Mouse (Mus musculus): ENCODE data around the gene Gpatch8. TPM values are rescaled to one million over a fixed set of nuclear protein-coding genes. Genes with fewer than 3 reads are reported as not detected.
"Not testable (repeated sequence)": the region's sequence is repeated elsewhere in the genome, so short reads cannot be mapped to it uniquely, and the experiment has no call there.

Gene Gpatch8
- polyA plus RNA-seq, 1 experiment from 2014 or later, result 46.1 TPM

- no peaks in the 10 kb centered on the region for H3K4me1 ChIP-seq (ENCODE audit: control insufficient read depth, insufficient read depth, low read length)
- H3K4me3 ChIP-seq (ENCODE audit: low read depth, low read length), result no peak overlapping the region
- no peak overlapping the region for H3K27ac ChIP-seq (ENCODE audit: low read depth, low read length)
- no peak for ATAC-seq (ENCODE audit: insufficient read depth, low FRiP score, low TSS enrichment)
- DNase-seq (ENCODE audit: low spot score), result no peak
- H3K4me2 ChIP-seq (ENCODE audit: low read depth), result no peak overlapping the region
- H3K9me3 ChIP-seq (ENCODE audit: control insufficient read depth, low read length), result no peaks in the 10 kb centered on the region
- H3K9ac ChIP-seq (ENCODE audit: low read length), result no peak overlapping the region
- H3K36me3 ChIP-seq (ENCODE audit: control insufficient read depth, insufficient read depth, low read length), result no peaks in the 10 kb centered on the region
- no peaks in the 10 kb centered on the region for H3K27me3 ChIP-seq (ENCODE audit: control insufficient read depth, insufficient read depth, low read length)
These were observed 9.5 kb upstream of the Gpatch8 start for GRCm38 (mm10) chr11:102565741-102566140.

- H3K4me3 ChIP-seq (ENCODE audit: low read depth, low read length); DNase-seq (ENCODE audit: low spot score); ATAC-seq (ENCODE audit: insufficient read depth, low FRiP score, low TSS enrichment); H3K4me2 ChIP-seq (ENCODE audit: low read depth); H3K27ac ChIP-seq (ENCODE audit: low read depth, low read length); H3K9ac ChIP-seq (ENCODE audit: low read length); H3K9me3 ChIP-seq (ENCODE audit: control insufficient read depth, low read length); H3K27me3 ChIP-seq (ENCODE audit: control insufficient read depth, insufficient read depth, low read length); H3K36me3 ChIP-seq (ENCODE audit: control insufficient read depth, insufficient read depth, low read length); H3K4me1 ChIP-seq (ENCODE audit: control insufficient read depth, insufficient read depth, low read length): not testable (repeated sequence)
- whole genome bisulfite sequencing, result 89% methylated on average over 14 of the region's 14 CpGs
These were observed 8.9 kb upstream of the Gpatch8 start for GRCm38 (mm10) chr11:102564952-102565671.

DNA sequence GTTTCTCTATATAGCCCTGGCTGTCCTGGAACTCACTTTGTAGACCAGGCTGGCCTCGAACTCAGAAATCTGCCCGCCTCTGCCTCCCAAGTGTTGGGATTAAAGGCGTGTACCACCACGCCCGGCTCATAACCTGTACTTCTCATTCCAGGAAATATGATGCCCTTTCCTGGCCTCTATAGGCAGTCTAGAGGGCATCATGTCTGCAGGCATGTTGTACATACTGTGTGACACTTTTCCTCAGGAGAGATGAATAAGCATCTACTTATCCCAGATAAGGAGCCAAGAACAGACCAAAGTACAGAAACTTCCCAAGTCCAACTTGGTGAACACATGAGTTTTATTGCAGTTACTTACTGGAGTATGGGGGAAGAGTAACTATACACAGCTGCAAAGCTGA is 2.5 kb upstream of the Gpatch8 start:
- Histone ChIP-seq H3K4me2 (ENCODE audit: low read depth) (no peak overlapping the region), H3K27ac (ENCODE audit: low read depth, low read length) (no peak overlapping the region), H3K9me3 (ENCODE audit: control insufficient read depth, low read length) (no peaks in the 10 kb centered on the region), H3K4me1 (ENCODE audit: control insufficient read depth, insufficient read depth, low read length) (peaks cover 11% of the 10 kb centered on the region), H3K27me3 (ENCODE audit: control insufficient read depth, insufficient read depth, low read length) (no peaks in the 10 kb centered on the region), H3K4me3 (ENCODE audit: low read depth, low read length) (no peak overlapping the region), H3K9ac (ENCODE audit: low read length) (no peak overlapping the region), H3K36me3 (ENCODE audit: control insufficient read depth, insufficient read depth, low read length) (no peaks in the 10 kb centered on the region)
- 87% methylated on average over 3 of the region's 5 CpGs for WGBS
- DNase-seq (ENCODE audit: low spot score) (no peak), ATAC-seq (ENCODE audit: insufficient read depth, low FRiP score, low TSS enrichment) (no peak)

DNA sequence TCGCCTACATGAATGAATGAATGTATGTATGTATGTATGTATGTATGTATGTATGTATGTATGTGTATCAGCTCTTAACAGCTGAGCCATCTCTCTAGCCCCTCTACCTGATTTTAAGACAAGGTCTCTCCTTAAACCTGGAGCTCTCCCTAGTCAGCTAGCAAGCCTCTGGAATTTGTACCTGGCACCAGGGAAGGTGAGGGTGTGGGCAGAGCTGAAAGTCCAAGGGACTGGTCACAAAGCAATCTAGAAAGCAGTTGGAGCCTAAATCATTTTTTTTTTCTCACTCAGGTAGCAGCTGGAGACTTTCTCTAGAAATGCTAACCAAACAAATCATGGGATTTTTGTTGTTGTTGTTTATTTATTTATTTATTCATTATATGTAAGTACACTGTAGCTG is 1.2 kb upstream of the Gpatch8 start:
- Histone ChIP-seq H3K4me2 (ENCODE audit: low read depth) (no peak overlapping the region), H3K36me3 (ENCODE audit: control insufficient read depth, insufficient read depth, low read length) (no peaks in the 10 kb centered on the region), H3K27ac (ENCODE audit: low read depth, low read length) (no peak overlapping the region), H3K27me3 (ENCODE audit: control insufficient read depth, insufficient read depth, low read length) (no peaks in the 10 kb centered on the region), H3K4me3 (ENCODE audit: low read depth, low read length) (no peak overlapping the region), H3K9ac (ENCODE audit: low read length) (no peak overlapping the region), H3K9me3 (ENCODE audit: control insufficient read depth, low read length) (no peaks in the 10 kb centered on the region), H3K4me1 (ENCODE audit: control insufficient read depth, insufficient read depth, low read length) (peaks cover 11% of the 10 kb centered on the region)
- DNase-seq (ENCODE audit: low spot score) (no peak), ATAC-seq (ENCODE audit: insufficient read depth, low FRiP score, low TSS enrichment) (no peak)
- WGBS, result 100% methylated on average over 1 of the region's 1 CpGs

DNA sequence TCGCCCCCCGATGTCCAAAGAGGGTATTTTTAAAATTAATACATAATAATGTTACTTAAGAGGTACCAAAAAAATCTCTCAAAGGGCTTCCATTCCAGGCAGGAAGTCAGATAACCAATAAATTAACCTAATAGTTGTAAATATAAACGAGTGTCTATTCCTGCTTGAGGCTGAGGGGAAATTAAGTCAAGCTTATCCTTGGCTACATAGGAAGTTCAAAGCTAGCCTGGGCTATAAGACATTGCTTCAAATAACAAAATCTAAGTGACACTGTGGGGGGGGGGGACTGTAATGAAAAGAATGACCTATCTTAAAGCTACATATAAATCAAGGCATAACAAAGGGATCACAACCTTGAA is 503 bp upstream of the Gpatch8 start:
- H3K27me3 ChIP-seq (ENCODE audit: control insufficient read depth, insufficient read depth, low read length), result no peaks in the 10 kb centered on the region
- H3K9ac ChIP-seq (ENCODE audit: low read length), result no peak overlapping the region
- peaks cover 11% of the 10 kb centered on the region for H3K4me1 ChIP-seq (ENCODE audit: control insufficient read depth, insufficient read depth, low read length)
- H3K36me3 ChIP-seq (ENCODE audit: control insufficient read depth, insufficient read depth, low read length), result no peaks in the 10 kb centered on the region
- ATAC-seq (ENCODE audit: insufficient read depth, low FRiP score, low TSS enrichment) (no peak), DNase-seq (ENCODE audit: low spot score) (no peak)
- H3K27ac ChIP-seq (ENCODE audit: low read depth, low read length), result peak overlapping the region; percentile 87; the same call in 1 of the 2 replicates
- H3K4me3 ChIP-seq (ENCODE audit: low read depth, low read length), result peak overlapping the region; percentile 83
- 24% methylated on average over 3 of the region's 3 CpGs for WGBS
- peak overlapping the region; percentile 48 for H3K4me2 ChIP-seq (ENCODE audit: low read depth)
- H3K9me3 ChIP-seq (ENCODE audit: control insufficient read depth, low read length), result no peaks in the 10 kb centered on the region

- ATAC-seq (ENCODE audit: insufficient read depth, low FRiP score, low TSS enrichment) (peak; percentile 64; the same call in 1 of the 2 replicates), DNase-seq (ENCODE audit: low spot score) (no peak)
- Histone ChIP-seq H3K4me1 (ENCODE audit: control insufficient read depth, insufficient read depth, low read length) (peaks cover 11% of the 10 kb centered on the region), H3K4me3 (ENCODE audit: low read depth, low read length) (peak overlapping the region; percentile 83), H3K9ac (ENCODE audit: low read length) (peak overlapping the region; percentile 96), H3K4me2 (ENCODE audit: low read depth) (peak overlapping the region; percentile 48), H3K27me3 (ENCODE audit: control insufficient read depth, insufficient read depth, low read length) (no peaks in the 10 kb centered on the region), H3K9me3 (ENCODE audit: control insufficient read depth, low read length) (no peaks in the 10 kb centered on the region), H3K27ac (ENCODE audit: low read depth, low read length) (peak overlapping the region; percentile 87), H3K36me3 (ENCODE audit: control insufficient read depth, insufficient read depth, low read length) (no peaks in the 10 kb centered on the region)
- WGBS, result 1% methylated on average over 37 of the region's 39 CpGs
These were observed 677 bp downstream of the Gpatch8 start for GRCm38 (mm10) chr11:102555400-102556030.

- H3K36me3 ChIP-seq (ENCODE audit: control insufficient read depth, insufficient read depth, low read length), result no peaks in the 10 kb centered on the region
- no peak for ATAC-seq (ENCODE audit: insufficient read depth, low FRiP score, low TSS enrichment)
- no peaks in the 10 kb centered on the region for H3K27me3 ChIP-seq (ENCODE audit: control insufficient read depth, insufficient read depth, low read length)
- H3K4me2 ChIP-seq (ENCODE audit: low read depth), result no peak overlapping the region
- H3K9me3 ChIP-seq (ENCODE audit: control insufficient read depth, low read length), result no peaks in the 10 kb centered on the region
- no peak overlapping the region for H3K9ac ChIP-seq (ENCODE audit: low read length)
- H3K27ac ChIP-seq (ENCODE audit: low read depth, low read length), result no peak overlapping the region
- WGBS, result 87% methylated on average over 3 of the region's 3 CpGs
- no peak overlapping the region for H3K4me3 ChIP-seq (ENCODE audit: low read depth, low read length)
- peaks cover 11% of the 10 kb centered on the region for H3K4me1 ChIP-seq (ENCODE audit: control insufficient read depth, insufficient read depth, low read length)
- DNase-seq (ENCODE audit: low spot score), result no peak
These were observed 4.1 kb downstream of the Gpatch8 start for GRCm38 (mm10) chr11:102552051-102552450.

DNA sequence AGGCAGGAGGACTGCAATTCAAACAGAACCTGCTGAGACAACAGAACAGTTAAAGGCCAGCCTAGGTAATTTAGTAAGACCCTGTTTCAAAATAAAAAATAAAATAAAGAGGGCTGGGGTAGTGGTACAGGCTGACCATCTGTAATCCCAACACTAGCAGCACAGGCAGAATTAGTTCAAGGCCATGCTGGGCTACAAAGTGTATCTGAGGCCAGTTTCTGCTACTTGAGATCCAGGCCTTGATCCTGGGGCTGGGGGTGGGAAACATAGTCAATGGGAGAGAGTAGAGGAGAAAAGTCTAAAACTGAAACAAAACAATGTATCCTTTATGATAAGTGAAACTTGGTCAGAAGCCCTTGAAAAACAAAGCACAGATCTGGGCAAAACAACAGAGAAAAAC is 5.0 kb downstream of the Gpatch8 start:
- Histone ChIP-seq H3K27ac (ENCODE audit: low read depth, low read length) (no peak overlapping the region), H3K4me3 (ENCODE audit: low read depth, low read length) (no peak overlapping the region), H3K36me3 (ENCODE audit: control insufficient read depth, insufficient read depth, low read length) (no peaks in the 10 kb centered on the region), H3K9me3 (ENCODE audit: control insufficient read depth, low read length) (no peaks in the 10 kb centered on the region), H3K9ac (ENCODE audit: low read length) (no peak overlapping the region), H3K4me2 (ENCODE audit: low read depth) (no peak overlapping the region), H3K4me1 (ENCODE audit: control insufficient read depth, insufficient read depth, low read length) (peaks cover 9% of the 10 kb centered on the region), H3K27me3 (ENCODE audit: control insufficient read depth, insufficient read depth, low read length) (no peaks in the 10 kb centered on the region)
- ATAC-seq (ENCODE audit: insufficient read depth, low FRiP score, low TSS enrichment) (no peak), DNase-seq (ENCODE audit: low spot score) (no peak)

DNA sequence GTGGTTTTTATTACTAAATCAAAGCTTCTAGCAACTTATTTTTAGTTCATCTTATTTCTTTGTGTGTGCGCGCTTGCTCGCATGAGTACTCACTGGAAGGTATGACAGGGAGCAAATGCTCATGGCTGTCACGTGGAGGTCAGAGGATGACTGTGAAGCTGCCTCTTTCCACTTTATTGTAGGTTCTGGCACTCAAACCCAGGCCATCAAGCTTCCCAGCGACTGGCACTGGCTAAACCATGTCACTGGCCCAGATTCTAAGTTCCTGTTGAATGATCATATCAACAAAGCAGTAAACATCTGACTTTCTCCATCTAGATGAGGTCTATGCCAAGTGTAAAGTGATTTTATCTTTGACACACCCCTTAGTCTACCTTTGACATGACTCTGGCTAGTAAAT is 14.7 kb downstream of the Gpatch8 start:
- Histone ChIP-seq H3K9me3 (ENCODE audit: control insufficient read depth, low read length) (no peaks in the 10 kb centered on the region), H3K36me3 (ENCODE audit: control insufficient read depth, insufficient read depth, low read length) (no peaks in the 10 kb centered on the region), H3K4me2 (ENCODE audit: low read depth) (no peak overlapping the region), H3K9ac (ENCODE audit: low read length) (no peak overlapping the region), H3K4me1 (ENCODE audit: control insufficient read depth, insufficient read depth, low read length) (no peaks in the 10 kb centered on the region), H3K27ac (ENCODE audit: low read depth, low read length) (no peak overlapping the region), H3K27me3 (ENCODE audit: control insufficient read depth, insufficient read depth, low read length) (no peaks in the 10 kb centered on the region), H3K4me3 (ENCODE audit: low read depth, low read length) (no peak overlapping the region)
- no peak for ATAC-seq (ENCODE audit: insufficient read depth, low FRiP score, low TSS enrichment)
- 93% methylated on average over 5 of the region's 5 CpGs for WGBS
- no peak for DNase-seq (ENCODE audit: low spot score)

Measured in neural tube, embryonic 11.5 days (tissue).